Mouse (Mus musculus) hindbrain, embryonic 11.5 days (tissue): ENCODE measurements around the gene Ctns. TPM values are rescaled to one million over a fixed set of nuclear protein-coding genes. Genes with fewer than 3 reads are reported as not detected.
A peak's percentile ranks its signal among the peaks of the same experiment; 100 is the strongest.

Source experiments
- ATAC-seq: fragments of 200-750 bp; cut with Nextera tagmentation; 2 replicates; pipeline ENCODE4 v1.8.0; 2017; ENCODE audit warnings: mild to moderate bottlenecking, moderate TSS enrichment, moderate library complexity; ENCODE audit not compliant: low FRiP score
- DNase-seq: peaks from one replicate; pipeline ENCODE4 v3.0.0-alpha.2; 2015; ENCODE audit warnings: low spot score
- H3K27ac ChIP-seq: fragments of 300-500 bp; sonication (generic); 2 replicates; pipeline ENCODE4 v1.5.1; 2014; ENCODE audit warnings: mild to moderate bottlenecking, low read depth, low read length
- H3K27me3 ChIP-seq: fragments of 300-500 bp; sonication (generic); 2 replicates; pipeline ENCODE4 v1.6.1; 2014; ENCODE audit warnings: mild to moderate bottlenecking, low read length, moderate library complexity, mixed read lengths; ENCODE audit not compliant: control insufficient read depth, insufficient read depth
- H3K36me3 ChIP-seq: fragments of 300-500 bp; sonication (generic); 2 replicates; pipeline ENCODE4 v1.6.1; 2014; ENCODE audit warnings: mild to moderate bottlenecking, low read length, moderate library complexity, mixed read lengths; ENCODE audit not compliant: control insufficient read depth, insufficient read depth
- H3K4me1 ChIP-seq: fragments of 300-500 bp; sonication (generic); replicated peaks from 2 replicates; pipeline ENCODE4 v1.6.1; 2014; ENCODE audit warnings: low read length, mixed read lengths; ENCODE audit not compliant: control insufficient read depth, insufficient read depth
- H3K4me2 ChIP-seq: fragments of 300-500 bp; sonication (generic); replicated peaks from 2 replicates; pipeline ENCODE4 v1.6.1; 2014; ENCODE audit warnings: mild to moderate bottlenecking, low read depth, low read length
- H3K4me3 ChIP-seq: fragments of 300-500 bp; sonication (generic); 2 replicates; pipeline ENCODE4 v1.5.1; 2014; ENCODE audit warnings: low read depth, low read length
- H3K9ac ChIP-seq: fragments of 300-500 bp; sonication (generic); 2 replicates; pipeline ENCODE4 v1.6.1; 2014; ENCODE audit warnings: low read depth, low read length
- H3K9me3 ChIP-seq: fragments of 300-500 bp; sonication (generic); 2 replicates; pipeline ENCODE4 v1.6.1; 2016; ENCODE audit warnings: low read length; ENCODE audit not compliant: control insufficient read depth
- whole genome bisulfite sequencing: fragments of 180-500 bp; shearing (Covaris S2); extraction: QIAGEN DNeasy Blood & Tissue Kit; methylation state at CpG from one replicate; pipeline ENCODE4 v1.1.7; 2014; 5-methylcytosine and 5-hydroxymethylcytosine counted together
- polyA plus RNA-seq: library from polyadenylated mRNA; unstranded; fragments of >200 nt; fragmentation: Nextera tagmentation; extraction: Ambion mirVana; gene quantifications from 2 replicates; pipeline ENCODE4 v1.2.1, GENCODE M21; 2014

Gene Ctns
- polyA plus RNA-seq, 1 experiment from 2014 or later = 25.2 TPM

- WGBS = 83% methylated on average over 1 of the region's 1 CpGs
- ATAC-seq (no peak), DNase-seq (no peak)
- Histone ChIP-seq H3K4me1 (no peaks in the 10 kb centered on the region), H3K9me3 (no peaks in the 10 kb centered on the region), H3K4me3 (no peak overlapping the region), H3K4me2 (no peak overlapping the region), H3K9ac (no peak overlapping the region), H3K27ac (no peak overlapping the region), H3K36me3 (no peaks in the 10 kb centered on the region), H3K27me3 (no peaks in the 10 kb centered on the region)
Measured at GRCm38 (mm10) chr11:73144261-73144681, 54.6 kb downstream of the Ctns start.

- ATAC-seq = peak; percentile 95
- H3K27me3 ChIP-seq = no peaks in the 10 kb centered on the region
- H3K9ac ChIP-seq = peak within 1 kb of the TSS; percentile 76
- H3K4me2 ChIP-seq = peak within 1 kb of the TSS; percentile 77
- under 1% methylated on average over 77 of the region's 84 CpGs for WGBS
- H3K9me3 ChIP-seq = no peaks in the 10 kb centered on the region
- peaks cover 4% of the 10 kb centered on the region; the same call in 1 of the 2 replicates for H3K36me3 ChIP-seq
- no peaks in the 10 kb centered on the region; the same call in 1 of the 2 replicates for H3K4me1 ChIP-seq
- H3K27ac ChIP-seq = no peak within 1 kb of the TSS
- peak within 1 kb of the TSS; percentile 86 for H3K4me3 ChIP-seq
- DNase-seq = peak; percentile 96
Measured at GRCm38 (mm10) chr11:73137591-73138501, 61.0 kb downstream of the Ctns start, which contains the start of gene Haspin. Gene Haspin (minus strand): TSS chr11:73138294.

DNA sequence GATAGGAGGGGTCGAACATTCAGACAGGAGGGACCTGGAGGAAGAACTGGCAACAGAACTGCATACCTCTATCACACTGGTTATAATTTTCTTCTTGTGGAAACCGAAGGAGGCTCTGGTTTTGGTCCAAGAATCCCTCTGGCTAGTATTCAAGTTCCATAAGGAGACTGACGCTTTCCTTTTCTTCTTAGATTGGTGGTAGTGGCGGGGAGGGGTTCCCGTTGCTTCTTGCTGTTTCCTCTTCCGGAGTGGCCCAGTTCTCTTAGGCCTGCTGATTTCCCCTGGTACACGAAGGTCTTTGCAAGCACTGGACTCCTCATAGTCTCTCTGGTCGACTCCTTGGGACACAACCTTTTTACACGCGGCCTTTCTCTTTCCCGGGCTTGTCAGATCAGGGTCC, 61.7 kb downstream of the Ctns start:
- DNase-seq = no peak
- H3K27ac ChIP-seq = no peak overlapping the region
- WGBS = 49% methylated on average over 11 of the region's 11 CpGs

DNA sequence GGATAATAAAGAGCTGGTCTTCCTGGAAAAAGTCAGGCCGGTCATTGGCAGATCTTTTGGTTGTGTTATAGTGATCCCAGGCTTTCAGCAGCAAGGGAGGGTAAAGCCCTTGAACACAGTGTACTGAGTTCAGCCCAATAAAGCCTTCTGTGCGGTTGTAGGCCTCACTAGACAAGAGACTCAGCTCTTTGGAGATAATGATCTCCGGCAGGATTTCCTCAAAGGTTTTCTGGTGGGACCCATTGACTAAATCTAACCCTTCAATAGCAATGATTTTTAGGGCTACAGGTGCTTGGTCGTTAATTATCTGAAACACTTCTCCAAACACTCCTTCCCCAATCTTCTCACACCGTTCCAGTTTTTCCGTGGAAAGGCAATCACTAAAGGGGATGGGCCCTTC, 62.3 kb downstream of the Ctns start:
- DNase-seq (no peak), ATAC-seq (no peak)
- Histone ChIP-seq H3K4me3 (no peak overlapping the region; the same call in 1 of the 2 replicates), H3K36me3 (peaks cover 4% of the 10 kb centered on the region; the same call in 1 of the 2 replicates), H3K9ac (no peak overlapping the region), H3K4me2 (peak overlapping the region; percentile 77), H3K27me3 (no peaks in the 10 kb centered on the region), H3K27ac (no peak overlapping the region), H3K9me3 (no peaks in the 10 kb centered on the region; the same call in 1 of the 2 replicates), H3K4me1 (no peaks in the 10 kb centered on the region; the same call in 1 of the 2 replicates)
- 92% methylated on average over 6 of the region's 6 CpGs for WGBS

More for the DNA sequence above, 61.7 kb downstream of the Ctns start:
- Histone ChIP-seq H3K4me3 (peak overlapping the region; percentile 86), H3K4me1 (no peaks in the 10 kb centered on the region; the same call in 1 of the 2 replicates), H3K9ac (peak overlapping the region; percentile 76), H3K9me3 (no peaks in the 10 kb centered on the region; the same call in 1 of the 2 replicates), H3K36me3 (peaks cover 4% of the 10 kb centered on the region; the same call in 1 of the 2 replicates), H3K27me3 (no peaks in the 10 kb centered on the region), H3K4me2 (peak overlapping the region; percentile 77)
- no peak for ATAC-seq

- no peak overlapping the region for H3K27ac ChIP-seq
- DNase-seq (no peak), ATAC-seq (no peak)
- no peak overlapping the region for H3K4me3 ChIP-seq
- no peak overlapping the region for H3K4me2 ChIP-seq
- H3K4me1 ChIP-seq = no peaks in the 10 kb centered on the region; the same call in 1 of the 2 replicates
- no peaks in the 10 kb centered on the region for H3K27me3 ChIP-seq
- no peak overlapping the region for H3K9ac ChIP-seq
- H3K36me3 ChIP-seq = peaks cover 4% of the 10 kb centered on the region; the same call in 1 of the 2 replicates
- H3K9me3 ChIP-seq = no peaks in the 10 kb centered on the region; the same call in 1 of the 2 replicates
- WGBS = 93% methylated on average over 5 of the region's 5 CpGs
Measured at GRCm38 (mm10) chr11:73134222-73134621, 64.6 kb downstream of the Ctns start.

Other genes starting within 250 kb of the Ctns start
- 0.68 and 1.4 TPM in 2 replicates for gene Atp2a3, start 237.9 kb downstream of the Ctns start, polyA plus RNA-seq
- 1.4 and 2.4 TPM in 2 replicates for gene P2rx1, start 199.9 kb downstream of the Ctns start, polyA plus RNA-seq
- gene Camkk1, start 180.0 kb downstream of the Ctns start, polyA plus RNA-seq = 3.7 and 4.4 TPM in 2 replicates
- 12.0 and 12.5 TPM in 2 replicates for gene Ncbp3, start 151.3 kb downstream of the Ctns start, polyA plus RNA-seq
- gene Itgae, start 108.5 kb downstream of the Ctns start, polyA plus RNA-seq = 0.15 and 0.20 TPM in 2 replicates
- gene Haspin, start 60.7 kb downstream of the Ctns start, polyA plus RNA-seq = 13.9 and 14.2 TPM in 2 replicates
- 0.45 TPM in 2 replicates for gene P2rx5, start 38.6 kb downstream of the Ctns start, polyA plus RNA-seq
- 132 and 134 TPM in 2 replicates for gene Emc6, start 22.0 kb downstream of the Ctns start, polyA plus RNA-seq
- 221 and 223 TPM in 2 replicates for gene Tax1bp3, start 22.0 kb downstream of the Ctns start, polyA plus RNA-seq
- 0.99 and 1.2 TPM in 2 replicates for gene Shpk, start 418 bp upstream of the Ctns start, polyA plus RNA-seq
- 0.13 TPM in 1 of 2 replicates, not detected in the other for gene Trpv1, start 35.2 kb upstream of the Ctns start, polyA plus RNA-seq
- gene Trpv3, start 68.3 kb upstream of the Ctns start, polyA plus RNA-seq = 0.03 TPM in 1 of 2 replicates, not detected in the other
- 0.56 and 0.97 TPM in 2 replicates for gene Aspa, start 130.6 kb upstream of the Ctns start, polyA plus RNA-seq
- gene Gm49340, start 130.7 kb upstream of the Ctns start, polyA plus RNA-seq = not detected in 2 replicates
- gene Spata22, start 130.7 kb upstream of the Ctns start, polyA plus RNA-seq = not detected in 2 replicates
- gene Olfr20, start 151.7 kb upstream of the Ctns start, polyA plus RNA-seq = not detected in 2 replicates
- gene Olfr376, start 172.2 kb upstream of the Ctns start, polyA plus RNA-seq = not detected in 2 replicates
- gene Olfr1, start 200.6 kb upstream of the Ctns start, polyA plus RNA-seq = not detected in 2 replicates
- gene Olfr378, start 229.4 kb upstream of the Ctns start, polyA plus RNA-seq = not detected in 2 replicates